Mouse (Mus musculus): ENCODE measurements around the gene Cnbp. TPM values are rescaled to one million over a fixed set of nuclear protein-coding genes. Genes with fewer than 3 reads are reported as not detected.

The Cnbp gene
- polyA plus RNA-seq, 1 experiment from 2014 or later, result 661 TPM

GRCm38 (mm10) chr6:87804036-87804435, 46.9 kb downstream of the Cnbp start:
- Histone ChIP-seq H3K9ac (no peak overlapping the region), H3K4me2 (no peak overlapping the region), H3K27me3 (no peaks in the 10 kb centered on the region), H3K4me3 (no peak overlapping the region), H3K9me3 (replicated peaks) (no peaks in the 10 kb centered on the region), H3K36me3 (no peaks in the 10 kb centered on the region), H3K4me1 (replicated peaks) (peaks cover 11% of the 10 kb centered on the region; the same call in 1 of the 2 replicates), H3K27ac (no peak overlapping the region)
- WGBS, result 79% methylated on average over 1 of the region's 1 CpGs
- ATAC-seq (replicated peaks; ENCODE audit: insufficient number of reproducible peaks, insufficient read depth, low FRiP score, low read depth), result no peak

GRCm38 (mm10) chr6:87802462-87802861, 48.4 kb downstream of the Cnbp start:
- H3K27me3 ChIP-seq, result no peaks in the 10 kb centered on the region
- 84% methylated on average over 7 of the region's 7 CpGs for WGBS
- H3K9me3 ChIP-seq (replicated peaks), result no peaks in the 10 kb centered on the region

GRCm38 (mm10) chr6:87799576-87799975, 51.3 kb downstream of the Cnbp start:
- Histone ChIP-seq H3K27me3 (no peaks in the 10 kb centered on the region), H3K27ac (no peak overlapping the region), H3K36me3 (no peaks in the 10 kb centered on the region), H3K9me3 (replicated peaks) (no peaks in the 10 kb centered on the region), H3K4me2 (no peak overlapping the region), H3K4me3 (no peak overlapping the region), H3K4me1 (replicated peaks) (0 out of 2 replicates have a peak, but pooled peaks cover 2% of the 10 kb centered on the region), H3K9ac (no peak overlapping the region)
- no peak for ATAC-seq (replicated peaks; ENCODE audit: insufficient number of reproducible peaks, insufficient read depth, low FRiP score, low read depth)
- 66% methylated on average over 6 of the region's 6 CpGs for WGBS

More at GRCm38 (mm10) chr6:87802462-87802861, 48.4 kb downstream of the Cnbp start:
- H3K4me2 ChIP-seq, result no peak overlapping the region
- no peak overlapping the region for H3K4me3 ChIP-seq
- no peak overlapping the region for H3K9ac ChIP-seq
- no peak overlapping the region for H3K27ac ChIP-seq
- H3K36me3 ChIP-seq, result no peaks in the 10 kb centered on the region
- no peak for ATAC-seq (replicated peaks; ENCODE audit: insufficient number of reproducible peaks, insufficient read depth, low FRiP score, low read depth)
- peaks cover 11% of the 10 kb centered on the region; the same call in 1 of the 2 replicates for H3K4me1 ChIP-seq (replicated peaks)

GRCm38 (mm10) chr6:87797321-87797720, 53.6 kb downstream of the Cnbp start:
- WGBS, result 45% methylated on average over 2 of the region's 2 CpGs
- ATAC-seq (replicated peaks; ENCODE audit: insufficient number of reproducible peaks, insufficient read depth, low FRiP score, low read depth), result no peak
- no peak overlapping the region for H3K4me2 ChIP-seq
- no peak overlapping the region for H3K4me3 ChIP-seq
- H3K36me3 ChIP-seq, result peaks cover 4% of the 10 kb centered on the region; the same call in 1 of the 2 replicates
- 0 out of 2 replicates have a peak, but pooled peaks cover 2% of the 10 kb centered on the region for H3K4me1 ChIP-seq (replicated peaks)
- H3K27ac ChIP-seq, result no peak overlapping the region
- no peak overlapping the region for H3K9ac ChIP-seq
- H3K9me3 ChIP-seq (replicated peaks), result no peaks in the 10 kb centered on the region
- no peaks in the 10 kb centered on the region for H3K27me3 ChIP-seq

- Histone ChIP-seq H3K27me3 (no peaks in the 10 kb centered on the region), H3K4me2 (no peak overlapping the region), H3K9me3 (replicated peaks) (no peaks in the 10 kb centered on the region), H3K4me1 (replicated peaks) (0 out of 2 replicates have a peak, but pooled peaks cover 2% of the 10 kb centered on the region), H3K36me3 (peaks cover 10% of the 10 kb centered on the region; the same call in 1 of the 2 replicates), H3K9ac (no peak overlapping the region), H3K4me3 (no peak overlapping the region), H3K27ac (no peak overlapping the region)
- 80% methylated on average over 6 of the region's 6 CpGs for WGBS
- no peak for ATAC-seq (replicated peaks; ENCODE audit: insufficient number of reproducible peaks, insufficient read depth, low FRiP score, low read depth)
Measured at GRCm38 (mm10) chr6:87796251-87796880, 54.5 kb downstream of the Cnbp start.

GRCm38 (mm10) chr6:87795385-87796150, 55.3 kb downstream of the Cnbp start:
- Histone ChIP-seq H3K4me2 (no peak overlapping the region), H3K27me3 (no peaks in the 10 kb centered on the region), H3K4me3 (no peak overlapping the region), H3K27ac (no peak overlapping the region), H3K4me1 (replicated peaks) (peaks cover 9% of the 10 kb centered on the region; the same call in 1 of the 2 replicates), H3K9ac (no peak overlapping the region), H3K9me3 (replicated peaks) (no peaks in the 10 kb centered on the region), H3K36me3 (peaks cover 10% of the 10 kb centered on the region; the same call in 1 of the 2 replicates)
- no peak for ATAC-seq (replicated peaks; ENCODE audit: insufficient number of reproducible peaks, insufficient read depth, low FRiP score, low read depth)
- 70% methylated on average over 6 of the region's 6 CpGs for WGBS

- Histone ChIP-seq H3K4me3 (no peak overlapping the region), H3K9ac (no peak overlapping the region), H3K4me2 (no peak overlapping the region), H3K9me3 (replicated peaks) (no peaks in the 10 kb centered on the region), H3K27ac (no peak overlapping the region), H3K4me1 (replicated peaks) (peaks cover 20% of the 10 kb centered on the region), H3K27me3 (no peaks in the 10 kb centered on the region), H3K36me3 (peaks cover 10% of the 10 kb centered on the region; the same call in 1 of the 2 replicates)
- 89% methylated on average over 10 of the region's 10 CpGs for WGBS
- ATAC-seq (replicated peaks; ENCODE audit: insufficient number of reproducible peaks, insufficient read depth, low FRiP score, low read depth), result no peak
Measured at GRCm38 (mm10) chr6:87793821-87794510, 56.9 kb downstream of the Cnbp start.

Other genes with a start within 250 kb of the Cnbp start
- gene Aplf, start 178.9 kb downstream of the Cnbp start, polyA plus RNA-seq (2015; fragmentation: Nextera tagmentation; extraction: Ambion mirVana), result 7.0 and 8.7 TPM in 2 replicates
- 0.77 and 0.99 TPM in 2 replicates for gene Efcc1, start 120.2 kb downstream of the Cnbp start, polyA plus RNA-seq (2015; fragmentation: Nextera tagmentation; extraction: Ambion mirVana)
- 3.9 and 4.2 TPM in 2 replicates for gene Gp9, start 73.0 kb downstream of the Cnbp start, polyA plus RNA-seq (2015; fragmentation: Nextera tagmentation; extraction: Ambion mirVana)
- 8.2 and 10.2 TPM in 2 replicates for gene Rab43, start 38.9 kb downstream of the Cnbp start, polyA plus RNA-seq (2015; fragmentation: Nextera tagmentation; extraction: Ambion mirVana)
- gene Gm45140, start 15.3 kb downstream of the Cnbp start, polyA plus RNA-seq (2015; fragmentation: Nextera tagmentation; extraction: Ambion mirVana), result 2.2 TPM in 2 replicates
- 22.9 and 23.5 TPM in 2 replicates for gene Isy1, start 12.3 kb downstream of the Cnbp start, polyA plus RNA-seq (2015; fragmentation: Nextera tagmentation; extraction: Ambion mirVana)
- 94.7 and 129 TPM in 2 replicates for gene Copg1, start 36.7 kb upstream of the Cnbp start, polyA plus RNA-seq (2015; fragmentation: Nextera tagmentation; extraction: Ambion mirVana)
- 20.4 and 30.4 TPM in 2 replicates for gene Hmces, start 62.8 kb upstream of the Cnbp start, polyA plus RNA-seq (2015; fragmentation: Nextera tagmentation; extraction: Ambion mirVana)
- 18.1 and 23.2 TPM in 2 replicates for gene H1fx, start 130.5 kb upstream of the Cnbp start, polyA plus RNA-seq (2015; fragmentation: Nextera tagmentation; extraction: Ambion mirVana)
- 190 and 214 TPM in 2 replicates for gene Rab7, start 194.2 kb upstream of the Cnbp start, polyA plus RNA-seq (2015; fragmentation: Nextera tagmentation; extraction: Ambion mirVana)
- 166 and 209 TPM in 2 replicates for gene Rpn1, start 233.4 kb upstream of the Cnbp start, polyA plus RNA-seq (2015; fragmentation: Nextera tagmentation; extraction: Ambion mirVana)

Data from heart, embryonic 15.5 days (tissue).